Mouse (Mus musculus): ENCODE data around the gene Trim7. TPM values are rescaled to one million over a fixed set of nuclear protein-coding genes. Genes with fewer than 3 reads are reported as not detected.

Gene Trim7
- polyA plus RNA-seq, 1 experiment from 2014 or later = 0.38 TPM

DNA sequence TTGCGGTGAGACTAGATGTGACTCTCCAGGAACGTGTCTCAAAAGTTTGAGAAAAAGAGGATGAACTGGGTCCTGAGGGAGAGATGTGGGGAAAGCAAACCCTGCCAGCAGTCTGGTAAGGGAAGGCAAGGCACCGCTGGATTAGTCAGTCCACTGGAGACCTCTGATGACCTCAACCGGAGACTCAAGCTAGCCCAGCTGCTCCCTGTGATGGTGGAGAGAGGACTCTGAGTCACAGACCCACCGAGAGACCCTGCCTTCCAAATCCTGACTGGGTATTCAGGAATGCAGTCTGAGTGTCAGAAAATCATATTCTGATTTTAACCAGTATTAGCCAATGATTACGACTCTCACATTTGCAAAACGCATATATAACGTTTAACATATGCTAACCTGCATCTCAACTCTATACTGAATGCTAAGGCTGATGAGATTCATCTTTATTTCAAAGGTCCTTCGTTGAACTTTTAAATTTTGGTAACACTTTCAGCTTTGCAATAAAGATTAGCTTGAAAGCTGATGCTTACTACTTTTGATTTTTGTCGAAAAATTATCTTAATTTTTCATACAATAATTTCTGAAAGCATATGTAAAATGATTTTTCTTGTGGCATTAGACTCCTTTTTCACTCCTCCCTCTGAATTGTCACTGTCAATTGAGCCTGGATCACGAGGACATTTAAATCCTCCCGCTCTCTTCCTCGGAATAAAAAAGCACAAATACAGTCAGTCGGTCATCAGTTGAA is 3.0 kb upstream of the Trim7 start:
- Histone ChIP-seq H3K9ac (ENCODE audit: low read depth, low read length) (no peak overlapping the region), H3K4me1 (replicated peaks; ENCODE audit: control insufficient read depth, insufficient read depth, low read length) (no peaks in the 10 kb centered on the region), H3K4me2 (replicated peaks; ENCODE audit: low read depth) (peak overlapping the region; percentile 68), H3K27ac (ENCODE audit: low read depth, low read length) (no peak overlapping the region), H3K27me3 (replicated peaks; ENCODE audit: control insufficient read depth, insufficient read depth, low read length) (no peaks in the 10 kb centered on the region), H3K36me3 (ENCODE audit: control insufficient read depth, insufficient read depth) (no peaks in the 10 kb centered on the region), H3K4me3 (ENCODE audit: low read depth, low read length) (peak overlapping the region; percentile 31), H3K9me3 (ENCODE audit: control insufficient read depth) (no peaks in the 10 kb centered on the region)
- TF ChIP-seq CTCF (IDR thresholded peaks at IDR 0.05; ENCODE audit: low read depth) = no peak
- ATAC-seq = no peak
- WGBS = 46% methylated on average over 14 of the region's 14 CpGs

DNA sequence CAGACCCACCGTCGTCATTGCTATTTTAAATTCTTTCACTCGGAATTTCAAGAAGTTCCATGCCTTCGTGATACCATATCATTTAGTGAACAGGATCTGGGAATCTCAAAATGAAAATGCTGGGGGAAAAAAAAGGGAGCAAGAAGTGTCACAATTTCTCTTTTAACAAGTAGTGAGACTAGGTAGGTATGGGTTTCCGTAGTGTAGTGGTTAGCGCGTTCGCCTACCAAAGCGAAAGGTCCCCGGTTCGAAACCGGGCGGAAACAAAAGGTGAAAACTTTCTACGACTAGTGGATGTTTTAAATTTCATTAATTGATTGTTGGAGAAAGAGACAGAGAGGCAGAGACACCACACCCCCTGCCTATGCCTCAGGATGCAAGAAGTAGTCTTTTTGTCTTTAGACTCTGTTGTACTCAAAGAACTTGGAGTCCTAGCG is 2.4 kb upstream of the Trim7 start:
- Histone ChIP-seq H3K27ac (ENCODE audit: low read depth, low read length) (no peak overlapping the region), H3K9me3 (ENCODE audit: control insufficient read depth) (no peaks in the 10 kb centered on the region), H3K36me3 (ENCODE audit: control insufficient read depth, insufficient read depth) (no peaks in the 10 kb centered on the region), H3K4me2 (replicated peaks; ENCODE audit: low read depth) (peak overlapping the region; percentile 68), H3K4me1 (replicated peaks; ENCODE audit: control insufficient read depth, insufficient read depth, low read length) (no peaks in the 10 kb centered on the region), H3K4me3 (ENCODE audit: low read depth, low read length) (peak overlapping the region; percentile 31), H3K27me3 (replicated peaks; ENCODE audit: control insufficient read depth, insufficient read depth, low read length) (no peaks in the 10 kb centered on the region), H3K9ac (ENCODE audit: low read depth, low read length) (no peak overlapping the region)
- peak; percentile 14; the same call in 1 of the 2 replicates for ATAC-seq
- WGBS = 1% methylated on average over 15 of the region's 15 CpGs
- TF ChIP-seq CTCF (IDR thresholded peaks at IDR 0.05; ENCODE audit: low read depth) = no peak

- peak overlapping the region; percentile 31 for H3K4me3 ChIP-seq (ENCODE audit: low read depth, low read length)
- H3K27ac ChIP-seq (ENCODE audit: low read depth, low read length) = no peak overlapping the region
- no peaks in the 10 kb centered on the region for H3K9me3 ChIP-seq (ENCODE audit: control insufficient read depth)
- WGBS = 11% methylated on average over 22 of the region's 22 CpGs
- no peaks in the 10 kb centered on the region for H3K4me1 ChIP-seq (replicated peaks; ENCODE audit: control insufficient read depth, insufficient read depth, low read length)
- ATAC-seq = no peak
- no peak overlapping the region for H3K9ac ChIP-seq (ENCODE audit: low read depth, low read length)
- TF ChIP-seq CTCF (IDR thresholded peaks at IDR 0.05; ENCODE audit: low read depth) = no peak
- no peaks in the 10 kb centered on the region for H3K36me3 ChIP-seq (ENCODE audit: control insufficient read depth, insufficient read depth)
- H3K27me3 ChIP-seq (replicated peaks; ENCODE audit: control insufficient read depth, insufficient read depth, low read length) = no peaks in the 10 kb centered on the region
- peak overlapping the region; percentile 68 for H3K4me2 ChIP-seq (replicated peaks; ENCODE audit: low read depth)
Measured at GRCm38 (mm10) chr11:48824311-48824830, 1.6 kb upstream of the Trim7 start.

DNA sequence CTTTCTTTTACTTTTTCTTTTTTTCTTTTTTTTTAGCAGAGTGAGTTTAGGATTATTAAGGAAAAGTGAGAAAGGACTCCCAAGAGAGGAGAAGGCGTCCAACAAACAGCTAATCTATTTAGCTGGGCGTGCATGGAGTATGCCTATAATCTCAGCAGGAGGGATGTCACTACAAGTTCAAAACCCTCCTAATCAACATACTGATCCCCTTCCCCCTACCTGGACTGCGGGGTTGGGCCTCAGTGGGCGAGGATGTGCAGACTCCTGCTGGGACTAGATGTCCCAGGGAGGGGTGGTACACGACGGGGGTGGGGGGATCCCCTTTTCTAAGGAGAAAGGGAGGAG is 784 bp downstream of the Trim7 start:
- 5% methylated on average over 6 of the region's 6 CpGs for WGBS
- TF ChIP-seq CTCF (IDR thresholded peaks at IDR 0.05; ENCODE audit: low read depth) = no peak

DNA sequence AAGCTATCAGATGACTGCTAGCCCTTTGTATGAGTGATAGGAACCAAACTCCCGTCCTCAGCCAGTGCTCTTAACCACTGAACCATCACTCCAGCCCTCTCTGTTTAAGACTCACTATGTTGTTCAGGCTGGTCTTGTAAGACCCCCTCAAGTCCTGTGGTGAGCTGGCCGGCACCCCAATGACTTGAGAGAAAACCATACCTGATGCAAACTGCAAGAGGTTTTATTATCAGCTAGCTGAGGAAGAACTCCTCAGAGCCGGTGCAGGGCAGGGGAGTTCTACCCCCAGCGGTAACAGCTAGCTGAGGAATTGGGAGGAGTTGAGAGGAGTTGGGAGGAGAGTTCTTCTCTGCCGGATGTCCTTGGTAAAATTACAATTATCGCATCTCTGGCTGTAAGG is 2.0 kb downstream of the Trim7 start:
- ATAC-seq = no peak
- H3K9me3 ChIP-seq (ENCODE audit: control insufficient read depth) = no peaks in the 10 kb centered on the region
- H3K4me1 ChIP-seq (replicated peaks; ENCODE audit: control insufficient read depth, insufficient read depth, low read length) = no peaks in the 10 kb centered on the region
- no peak overlapping the region for H3K4me2 ChIP-seq (replicated peaks; ENCODE audit: low read depth)
- no peak overlapping the region for H3K4me3 ChIP-seq (ENCODE audit: low read depth, low read length)
- H3K27me3 ChIP-seq (replicated peaks; ENCODE audit: control insufficient read depth, insufficient read depth, low read length) = no peaks in the 10 kb centered on the region
- WGBS = 84% methylated on average over 6 of the region's 6 CpGs
- H3K9ac ChIP-seq (ENCODE audit: low read depth, low read length) = no peak overlapping the region
- no peaks in the 10 kb centered on the region for H3K36me3 ChIP-seq (ENCODE audit: control insufficient read depth, insufficient read depth)
- no peak overlapping the region for H3K27ac ChIP-seq (ENCODE audit: low read depth, low read length)
- no peak for TF ChIP-seq CTCF (IDR thresholded peaks at IDR 0.05; ENCODE audit: low read depth)

More for the DNA sequence above, 784 bp downstream of the Trim7 start:
- no peaks in the 10 kb centered on the region for H3K36me3 ChIP-seq (ENCODE audit: control insufficient read depth, insufficient read depth)
- no peaks in the 10 kb centered on the region for H3K9me3 ChIP-seq (ENCODE audit: control insufficient read depth)
- no peaks in the 10 kb centered on the region for H3K4me1 ChIP-seq (replicated peaks; ENCODE audit: control insufficient read depth, insufficient read depth, low read length)
- H3K4me2 ChIP-seq (replicated peaks; ENCODE audit: low read depth) = peak overlapping the region; percentile 57
- ATAC-seq = no peak
- H3K27ac ChIP-seq (ENCODE audit: low read depth, low read length) = peak overlapping the region; percentile 35; the same call in 1 of the 2 replicates
- H3K27me3 ChIP-seq (replicated peaks; ENCODE audit: control insufficient read depth, insufficient read depth, low read length) = no peaks in the 10 kb centered on the region
- peak overlapping the region; percentile 46 for H3K4me3 ChIP-seq (ENCODE audit: low read depth, low read length)
- H3K9ac ChIP-seq (ENCODE audit: low read depth, low read length) = no peak overlapping the region

GRCm38 (mm10) chr11:48830279-48830678 is 4.3 kb downstream of the Trim7 start:
- no peak overlapping the region for H3K4me3 ChIP-seq (ENCODE audit: low read depth, low read length)
- 52% methylated on average over 2 of the region's 2 CpGs for WGBS
- H3K36me3 ChIP-seq (ENCODE audit: control insufficient read depth, insufficient read depth) = no peaks in the 10 kb centered on the region
- no peak overlapping the region for H3K9ac ChIP-seq (ENCODE audit: low read depth, low read length)
- H3K9me3 ChIP-seq (ENCODE audit: control insufficient read depth) = no peaks in the 10 kb centered on the region
- no peak overlapping the region for H3K27ac ChIP-seq (ENCODE audit: low read depth, low read length)
- no peaks in the 10 kb centered on the region for H3K4me1 ChIP-seq (replicated peaks; ENCODE audit: control insufficient read depth, insufficient read depth, low read length)
- no peak for ATAC-seq
- H3K4me2 ChIP-seq (replicated peaks; ENCODE audit: low read depth) = no peak overlapping the region
- H3K27me3 ChIP-seq (replicated peaks; ENCODE audit: control insufficient read depth, insufficient read depth, low read length) = no peaks in the 10 kb centered on the region
- TF ChIP-seq CTCF (IDR thresholded peaks at IDR 0.05; ENCODE audit: low read depth) = no peak

Data from intestine, postnatal 0 days (tissue).